Mouse (Mus musculus) liver, adult 2 months (tissue): Measurements from ENCODE around the gene Sppl2c. TPM values are rescaled to one million over a fixed set of nuclear protein-coding genes. Genes with fewer than 3 reads are reported as not detected.

Source experiments
- DNase-seq: peaks from one replicate; pipeline ENCODE4 v3.0.0-alpha.2; 2011; ENCODE audit warnings: low read depth, low spot score; ENCODE audit errors: extremely low read depth
- H3K27ac ChIP-seq: fragments of 200-500 bp; replicated peaks from 2 replicates; pipeline ENCODE4 v1.5.1; 2012; ENCODE audit warnings: low read depth, mild to moderate bottlenecking, control low read depth, inconsistent platforms, low read length; ENCODE audit not compliant: insufficient read depth
- H3K27me3 ChIP-seq: fragments of 200-500 bp; 2 replicates; pipeline ENCODE4 v1.6.1; 2012; ENCODE audit warnings: mild to moderate bottlenecking, moderate library complexity, low read length, inconsistent platforms; ENCODE audit not compliant: control insufficient read depth, insufficient read depth
- H3K36me3 ChIP-seq: fragments of 200-500 bp; 2 replicates; pipeline ENCODE4 v1.6.1; 2012; ENCODE audit warnings: low read length, inconsistent platforms; ENCODE audit not compliant: control insufficient read depth, insufficient read depth
- H3K4me1 ChIP-seq: fragments of 200-500 bp; 2 replicates; pipeline ENCODE4 v1.6.1; 2011; ENCODE audit warnings: low read length; ENCODE audit not compliant: control insufficient read depth, insufficient read depth
- H3K4me3 ChIP-seq: fragments of 200-500 bp; 2 replicates; pipeline ENCODE4 v1.5.1; 2011; ENCODE audit warnings: low read depth, mild to moderate bottlenecking, control low read depth, low read length, moderate library complexity; ENCODE audit not compliant: insufficient read depth
- H3K79me2 ChIP-seq: fragments of 200-500 bp; 2 replicates; pipeline ENCODE4 v1.6.1; 2012; ENCODE audit warnings: inconsistent platforms, mild to moderate bottlenecking, low read length, moderate library complexity; ENCODE audit not compliant: control insufficient read depth, insufficient read depth
- H3K9ac ChIP-seq: fragments of 200-500 bp; 2 replicates; pipeline ENCODE4 v1.6.1; 2012; ENCODE audit warnings: low read depth, mild to moderate bottlenecking, control low read depth, inconsistent platforms, low read length
- CTCF ChIP-seq: fragments of 200-500 bp; IDR thresholded peaks from 2 replicates; pipeline ENCODE4 v1.5.1; 2011; ENCODE audit warnings: low read depth, low read length, control low read depth
- POLR2A ChIP-seq: fragments of 200-500 bp; IDR thresholded peaks from 2 replicates; pipeline ENCODE4 v1.6.1; 2011; ENCODE audit warnings: low read length, control low read depth; ENCODE audit not compliant: insufficient read depth; ENCODE audit errors: extremely low read depth
- WGBS: fragments of 180-500 bp; shearing (Covaris S2); methylation state at CpG from one replicate; pipeline ENCODE4 v1.1.7; 2018; 5-methylcytosine and 5-hydroxymethylcytosine counted together
- polyA plus RNA-seq: library from polyadenylated mRNA; depleted of rRNA; stranded (reverse); fragments of >200 nt; gene quantifications from 2 replicates; pipeline ENCODE4 v1.2.3, GENCODE M21; 2012
- total RNA-seq: library from RNA; depleted of rRNA; stranded (reverse); fragments of >200 nt; gene quantifications from 2 replicates; pipeline ENCODE4 v1.2.3, GENCODE M21; 2014

Sppl2c gene
- total and polyA plus RNA-seq, 2 experiments, result not detected

GRCm38 (mm10) chr11:104231041-104231911 lies 45.1 kb downstream of the Sppl2c start, which contains the start of gene Mapt:
Gene Mapt (plus strand): TSS chr11:104231390.
- WGBS, result under 1% methylated on average over 84 of the region's 94 CpGs
- Histone ChIP-seq H3K4me3 (peak within 1 kb of the TSS; percentile 98), H3K4me1 (peaks cover 14% of the 10 kb centered on the region; the same call in 1 of the 2 replicates), H3K79me2 (no peaks in the 10 kb centered on the region), H3K36me3 (no peaks in the 10 kb centered on the region), H3K27me3 (peaks cover 15% of the 10 kb centered on the region), H3K27ac (0 out of 2 replicates have a peak within 1 kb of the TSS, but pooled peaks have one; percentile 18), H3K9ac (peak within 1 kb of the TSS; percentile 95)
- 0 out of 2 replicates have a peak, but pooled peaks have one; percentile 20 for TF ChIP-seq POLR2A
- peak; percentile 90 for TF ChIP-seq CTCF
- DNase-seq, result peak; percentile 47

GRCm38 (mm10) chr11:104232141-104233061 lies 46.3 kb downstream of the Sppl2c start:
- 3% methylated on average over 72 of the region's 72 CpGs for whole genome bisulfite sequencing
- TF ChIP-seq POLR2A (no peak), CTCF (no peak)
- Histone ChIP-seq H3K4me3 (peak overlapping the region; percentile 98), H3K9ac (peak overlapping the region; percentile 68), H3K4me1 (peaks cover 14% of the 10 kb centered on the region; the same call in 1 of the 2 replicates), H3K27me3 (peaks cover 15% of the 10 kb centered on the region), H3K27ac (no peak overlapping the region), H3K79me2 (no peaks in the 10 kb centered on the region), H3K36me3 (no peaks in the 10 kb centered on the region)
- DNase-seq, result no peak

GRCm38 (mm10) chr11:104233101-104233500 lies 47.0 kb downstream of the Sppl2c start:
- peak overlapping the region; percentile 68 for H3K9ac ChIP-seq
- peaks cover 15% of the 10 kb centered on the region for H3K27me3 ChIP-seq
- no peak overlapping the region for H3K27ac ChIP-seq
- H3K4me3 ChIP-seq, result no peak overlapping the region
- 9% methylated on average over 10 of the region's 10 CpGs for WGBS
- no peaks in the 10 kb centered on the region for H3K36me3 ChIP-seq
- TF ChIP-seq CTCF (no peak), POLR2A (no peak)
- H3K79me2 ChIP-seq, result no peaks in the 10 kb centered on the region
- H3K4me1 ChIP-seq, result peaks cover 14% of the 10 kb centered on the region; the same call in 1 of the 2 replicates
- DNase-seq, result no peak

GRCm38 (mm10) chr11:104233574-104234206 lies 47.6 kb downstream of the Sppl2c start:
- H3K4me1 ChIP-seq, result peaks cover 14% of the 10 kb centered on the region; the same call in 1 of the 2 replicates
- DNase-seq, result no peak
- H3K4me3 ChIP-seq, result no peak overlapping the region
- no peak for TF ChIP-seq CTCF
- TF ChIP-seq POLR2A, result no peak
- no peak overlapping the region for H3K9ac ChIP-seq
- no peak overlapping the region for H3K27ac ChIP-seq
- WGBS, result 15% methylated on average over 30 of the region's 30 CpGs
- H3K36me3 ChIP-seq, result no peaks in the 10 kb centered on the region
- H3K27me3 ChIP-seq, result peaks cover 15% of the 10 kb centered on the region
- no peaks in the 10 kb centered on the region for H3K79me2 ChIP-seq

- WGBS, result 56% methylated on average over 6 of the region's 6 CpGs
- Histone ChIP-seq H3K4me3 (no peak overlapping the region), H3K4me1 (peaks cover 14% of the 10 kb centered on the region; the same call in 1 of the 2 replicates), H3K79me2 (no peaks in the 10 kb centered on the region), H3K36me3 (no peaks in the 10 kb centered on the region), H3K27ac (no peak overlapping the region), H3K27me3 (peaks cover 15% of the 10 kb centered on the region), H3K9ac (no peak overlapping the region)
- no peak for DNase-seq
- TF ChIP-seq POLR2A (no peak), CTCF (no peak)
These were observed 48.6 kb downstream of the Sppl2c start for GRCm38 (mm10) chr11:104234680-104235079.
